Mouse (Mus musculus) intestine, embryonic 16.5 days (tissue): ENCODE data around the gene Ptpn23. TPM values are rescaled to one million over a fixed set of nuclear protein-coding genes. Genes with fewer than 3 reads are reported as not detected.
A peak's percentile ranks its signal among the peaks of the same experiment; 100 is the strongest.
"Not testable (repeated sequence)": the region's sequence is repeated elsewhere in the genome, so short reads cannot be mapped to it uniquely, and the experiment has no call there.

Experiments
- ATAC-seq: fragments of 200-750 bp; cut with Nextera tagmentation; 2 replicates; pipeline ENCODE4 v1.8.0; 2017; ENCODE audit warnings: moderate TSS enrichment, moderate library complexity
- H3K27ac ChIP-seq: fragments of 300-500 bp; sonication (generic); 2 replicates; pipeline ENCODE4 v1.5.1; 2014; ENCODE audit warnings: mild to moderate bottlenecking, low read length
- H3K27me3 ChIP-seq: fragments of 300-500 bp; sonication (generic); replicated peaks from 2 replicates; pipeline ENCODE4 v1.6.1; 2014; ENCODE audit warnings: low read length, control low read depth, mixed read lengths; ENCODE audit not compliant: control insufficient read depth, insufficient read depth
- H3K36me3 ChIP-seq: fragments of 300-500 bp; sonication (generic); 2 replicates; pipeline ENCODE4 v1.6.1; 2014; ENCODE audit warnings: low read length, control low read depth; ENCODE audit not compliant: control insufficient read depth, insufficient read depth
- H3K4me1 ChIP-seq: fragments of 300-500 bp; sonication (generic); 2 replicates; pipeline ENCODE4 v1.6.1; 2014; ENCODE audit warnings: low read length, control low read depth, mixed read lengths; ENCODE audit not compliant: control insufficient read depth, insufficient read depth
- H3K4me2 ChIP-seq: fragments of 300-500 bp; sonication (generic); 2 replicates; pipeline ENCODE4 v1.6.1; 2014; ENCODE audit warnings: low read depth, low read length, control low read depth
- H3K4me3 ChIP-seq: fragments of 300-500 bp; sonication (generic); 2 replicates; pipeline ENCODE4 v1.5.1; 2014; ENCODE audit warnings: mild to moderate bottlenecking, low read length
- H3K9ac ChIP-seq: fragments of 300-500 bp; sonication (generic); 2 replicates; pipeline ENCODE4 v1.6.1; 2014; ENCODE audit warnings: low read depth, low read length
- H3K9me3 ChIP-seq: fragments of 300-500 bp; sonication (generic); 2 replicates; pipeline ENCODE4 v1.6.1; 2016; ENCODE audit warnings: low read length, control low read depth; ENCODE audit not compliant: control insufficient read depth
- WGBS: fragments of 180-500 bp; shearing (Covaris S2); extraction: QIAGEN DNeasy Blood & Tissue Kit; methylation state at CpG from one replicate; pipeline ENCODE4 v1.1.7; 2014; 5-methylcytosine and 5-hydroxymethylcytosine counted together
- polyA plus RNA-seq: library from polyadenylated mRNA; unstranded; fragments of >200 nt; fragmentation: Nextera tagmentation; extraction: Ambion mirVana; gene quantifications from 2 replicates; pipeline ENCODE4 v1.2.1, GENCODE M21; 2015

Gene Ptpn23
- polyA plus RNA-seq, 1 experiment from 2014 or later = 12.9 TPM

DNA sequence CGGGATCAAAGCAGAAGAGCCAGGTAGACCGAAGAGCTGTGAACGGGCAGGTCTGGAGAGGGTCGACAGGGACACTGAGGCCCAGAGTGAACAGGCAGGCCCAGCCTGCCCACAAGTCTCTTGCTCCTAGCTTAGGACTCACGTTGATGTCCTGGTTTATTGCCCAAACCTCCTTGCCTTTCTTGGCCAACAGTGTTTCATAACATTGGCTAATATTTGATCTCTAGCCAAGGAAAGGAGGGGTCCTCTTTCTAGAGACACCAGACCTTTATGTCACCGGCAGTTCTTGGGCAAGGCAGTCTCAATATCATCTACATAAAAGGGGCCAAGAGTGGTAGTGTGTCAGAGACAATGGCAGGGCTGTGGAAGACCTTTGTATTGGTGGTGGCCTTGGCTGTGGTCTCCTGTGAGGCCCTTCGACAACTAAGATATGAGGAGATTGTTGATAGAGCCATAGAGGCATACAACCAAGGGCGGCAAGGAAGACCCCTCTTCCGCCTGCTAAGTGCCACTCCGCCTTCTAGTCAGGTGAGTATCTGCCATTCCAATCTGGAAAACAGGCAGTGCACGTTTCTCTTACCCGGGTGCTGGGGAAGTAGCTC is 11.6 kb upstream of the Ptpn23 start, which contains the start of gene Ngp:
Gene Ngp (plus strand): TSS at position 237 of the 602 bp plus-strand sequence.
- WGBS = 90% methylated on average over 12 of the region's 12 CpGs
- H3K27me3 ChIP-seq = no peaks in the 10 kb centered on the region
- no peak within 1 kb of the TSS for H3K9ac ChIP-seq
- H3K36me3 ChIP-seq = no peaks in the 10 kb centered on the region
- H3K4me1 ChIP-seq = no peaks in the 10 kb centered on the region
- H3K4me2 ChIP-seq = no peak within 1 kb of the TSS
- no peaks in the 10 kb centered on the region for H3K9me3 ChIP-seq
- ATAC-seq = no peak
- no peak within 1 kb of the TSS for H3K4me3 ChIP-seq
- H3K27ac ChIP-seq = no peak within 1 kb of the TSS

DNA sequence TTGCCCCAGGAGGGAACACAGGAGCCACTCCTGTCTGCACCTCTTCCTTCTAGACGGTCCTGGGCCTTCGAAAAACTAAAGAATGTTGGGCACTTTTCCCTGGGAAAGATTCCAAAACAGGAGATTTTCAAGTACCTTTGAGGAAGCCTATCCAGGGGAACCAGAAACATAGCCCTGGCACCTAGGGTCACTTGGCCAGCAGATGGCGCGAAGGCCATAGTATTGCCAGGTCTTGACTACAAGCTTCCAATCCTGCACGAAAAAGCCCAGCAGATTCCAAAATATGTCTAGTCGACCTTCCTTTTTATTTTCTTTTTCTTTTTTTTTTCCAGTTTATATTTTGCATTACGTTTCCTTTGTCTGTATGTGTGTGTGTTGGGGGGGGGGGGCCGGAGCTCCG is 5.8 kb upstream of the Ptpn23 start:
- no peak overlapping the region for H3K9ac ChIP-seq
- ATAC-seq = no peak
- no peak overlapping the region for H3K27ac ChIP-seq
- H3K4me3 ChIP-seq = no peak overlapping the region
- H3K4me1 ChIP-seq = 0 out of 2 replicates have a peak, but pooled peaks cover 2% of the 10 kb centered on the region
- WGBS = 57% methylated on average over 9 of the region's 9 CpGs
- no peaks in the 10 kb centered on the region for H3K27me3 ChIP-seq
- no peak overlapping the region for H3K4me2 ChIP-seq
- no peaks in the 10 kb centered on the region for H3K9me3 ChIP-seq
- H3K36me3 ChIP-seq = no peaks in the 10 kb centered on the region

DNA sequence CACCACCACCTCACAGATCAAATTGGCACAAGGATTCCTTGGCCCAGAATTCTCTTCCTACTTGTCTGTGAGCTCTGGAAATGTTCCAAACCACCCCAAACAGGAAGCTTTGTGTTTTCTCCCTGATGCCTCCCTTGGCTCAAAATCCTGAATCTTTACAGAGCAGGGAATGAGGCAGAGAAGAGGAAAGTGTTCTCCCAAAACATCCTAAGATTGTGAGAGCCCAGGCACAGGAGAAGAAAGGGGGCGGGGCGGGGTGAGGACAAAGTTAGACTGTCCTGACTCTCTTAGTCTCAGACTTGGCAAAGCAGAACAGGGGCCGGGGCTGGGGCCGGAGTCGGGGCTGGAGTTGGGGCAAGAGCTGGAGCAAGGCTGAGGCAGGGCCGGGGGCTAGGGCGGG is 4.9 kb upstream of the Ptpn23 start:
- no peak overlapping the region for H3K9ac ChIP-seq
- no peak overlapping the region for H3K4me3 ChIP-seq
- no peaks in the 10 kb centered on the region for H3K9me3 ChIP-seq

GRCm38 (mm10) chr9:110410908-110411887 is 3.2 kb upstream of the Ptpn23 start:
- Histone ChIP-seq H3K9ac (no peak overlapping the region), H3K27me3 (no peaks in the 10 kb centered on the region), H3K36me3 (no peaks in the 10 kb centered on the region), H3K4me2 (no peak overlapping the region), H3K27ac (no peak overlapping the region), H3K4me1 (peaks cover 10% of the 10 kb centered on the region), H3K9me3 (no peaks in the 10 kb centered on the region), H3K4me3 (no peak overlapping the region)
- no peak for ATAC-seq
- WGBS = 33% methylated on average over 6 of the region's 6 CpGs

More for the DNA sequence above, 4.9 kb upstream of the Ptpn23 start:
- H3K36me3 ChIP-seq = no peaks in the 10 kb centered on the region
- H3K27ac ChIP-seq = no peak overlapping the region
- no peaks in the 10 kb centered on the region for H3K27me3 ChIP-seq
- 73% methylated on average over 7 of the region's 7 CpGs for WGBS
- H3K4me1 ChIP-seq = 0 out of 2 replicates have a peak, but pooled peaks cover 2% of the 10 kb centered on the region
- no peak overlapping the region for H3K4me2 ChIP-seq
- ATAC-seq = no peak

DNA sequence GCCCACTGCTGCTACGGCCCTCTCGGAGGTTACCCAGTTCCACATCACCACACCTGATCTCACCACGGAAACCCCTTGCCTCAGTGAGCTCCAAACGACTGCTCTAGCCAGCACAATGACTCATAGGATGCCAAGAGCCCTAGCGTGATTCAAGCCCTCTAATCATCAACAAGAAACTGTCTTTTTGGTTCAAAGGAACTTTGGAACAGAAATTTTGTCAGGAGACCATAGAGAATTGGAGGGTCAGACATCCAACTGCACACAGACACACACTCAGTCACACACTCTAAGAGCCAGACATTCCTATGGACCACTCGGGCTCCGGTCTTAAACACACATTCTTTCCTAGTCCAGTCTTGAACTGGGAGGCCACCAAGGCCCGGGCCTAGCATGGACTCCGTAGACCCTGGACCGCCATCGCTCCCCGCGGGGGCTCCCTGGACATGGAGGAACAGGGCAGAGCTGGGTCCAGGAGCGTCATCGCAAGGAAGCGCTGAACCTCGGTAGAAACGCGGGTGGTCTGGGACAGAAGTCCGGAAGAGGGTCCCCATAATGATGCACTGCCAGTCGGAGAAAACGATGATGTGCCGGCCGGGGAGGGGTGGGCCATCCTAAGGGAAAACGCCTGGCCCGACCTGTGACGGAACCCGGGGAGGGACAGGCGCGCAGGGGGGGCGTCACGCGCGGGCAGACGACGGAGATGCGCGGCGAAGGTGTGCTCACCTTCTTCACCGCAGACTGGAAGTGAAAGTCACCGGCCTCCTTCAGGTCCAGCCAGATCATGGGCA is 508 bp downstream of the Ptpn23 start:
- Histone ChIP-seq H3K9me3 (no peaks in the 10 kb centered on the region), H3K36me3 (no peaks in the 10 kb centered on the region), H3K4me3 (peak overlapping the region; percentile 67), H3K9ac (peak overlapping the region; percentile 78), H3K27me3 (no peaks in the 10 kb centered on the region), H3K4me2 (peak overlapping the region; percentile 90), H3K27ac (peak overlapping the region; percentile 17), H3K4me1 (peaks cover 10% of the 10 kb centered on the region)
- ATAC-seq = peak; percentile 70
- 2% methylated on average over 41 of the region's 41 CpGs for WGBS

- H3K4me2 ChIP-seq, ATAC-seq, H3K4me3 ChIP-seq, H3K27me3 ChIP-seq, H3K27ac ChIP-seq, H3K9ac ChIP-seq, H3K36me3 ChIP-seq, H3K9me3 ChIP-seq, H3K4me1 ChIP-seq: not testable (repeated sequence)
- 75% methylated on average over 4 of the region's 4 CpGs for WGBS
These were observed 4.8 kb downstream of the Ptpn23 start for GRCm38 (mm10) chr9:110403240-110403639.

- WGBS = 95% methylated on average over 2 of the region's 2 CpGs
- ATAC-seq = no peak
- no peak overlapping the region for H3K4me2 ChIP-seq
- H3K27ac ChIP-seq = no peak overlapping the region
- peaks cover 8% of the 10 kb centered on the region for H3K4me1 ChIP-seq
- H3K9ac ChIP-seq = no peak overlapping the region
- no peak overlapping the region for H3K4me3 ChIP-seq
- H3K27me3 ChIP-seq = no peaks in the 10 kb centered on the region
- no peaks in the 10 kb centered on the region for H3K36me3 ChIP-seq
- no peaks in the 10 kb centered on the region for H3K9me3 ChIP-seq
These were observed 5.3 kb downstream of the Ptpn23 start for GRCm38 (mm10) chr9:110402731-110403130.

DNA sequence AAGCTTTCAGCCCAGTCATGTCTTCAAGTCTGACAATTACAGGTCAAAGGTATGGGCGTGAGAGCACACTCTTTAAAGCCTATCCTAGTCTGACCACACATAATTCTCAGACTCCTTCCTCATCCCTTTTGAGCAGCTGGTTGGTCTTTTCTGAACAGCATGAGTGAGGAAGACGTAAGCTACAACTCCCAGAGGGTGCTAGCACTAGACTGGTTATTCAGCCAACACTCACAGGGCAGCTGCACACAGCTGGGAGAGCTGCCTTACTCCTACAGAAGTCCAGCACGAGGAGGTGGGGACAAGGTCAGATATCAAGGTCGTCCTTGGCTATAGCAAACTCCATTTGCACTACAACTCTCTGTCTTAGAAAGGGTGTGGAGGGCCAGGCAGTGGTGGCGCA is 7.4 kb downstream of the Ptpn23 start:
- WGBS = 65% methylated on average over 5 of the region's 5 CpGs
- peak; percentile 75 for ATAC-seq

DNA sequence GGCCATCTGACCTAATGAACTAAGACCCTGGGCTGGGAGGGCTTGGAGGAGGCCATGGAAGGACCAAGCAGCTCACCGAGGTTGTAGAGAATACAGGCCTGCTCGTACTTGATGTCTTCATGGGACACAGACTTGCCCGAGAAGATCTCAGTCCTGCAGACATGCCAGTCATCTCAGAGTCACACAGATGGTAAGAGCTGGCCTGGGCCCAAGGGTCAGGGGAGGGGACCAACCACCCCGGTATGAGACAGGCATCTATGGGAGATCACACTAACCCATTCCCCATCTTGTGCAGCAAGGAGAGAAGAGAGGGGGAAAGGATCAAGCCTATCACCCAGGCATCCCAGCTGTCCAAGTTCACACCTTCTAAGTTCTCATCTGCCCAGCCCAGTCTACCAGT is 14.7 kb downstream of the Ptpn23 start:
- WGBS = 89% methylated on average over 4 of the region's 4 CpGs
- Histone ChIP-seq H3K36me3 (peaks cover 23% of the 10 kb centered on the region), H3K9ac (no peak overlapping the region), H3K27me3 (no peaks in the 10 kb centered on the region), H3K4me1 (no peaks in the 10 kb centered on the region), H3K4me3 (no peak overlapping the region), H3K4me2 (no peak overlapping the region), H3K27ac (no peak overlapping the region), H3K9me3 (no peaks in the 10 kb centered on the region)
- no peak for ATAC-seq

More for the DNA sequence above, 7.4 kb downstream of the Ptpn23 start:
- Histone ChIP-seq H3K27me3 (no peaks in the 10 kb centered on the region), H3K27ac (no peak overlapping the region), H3K4me3 (no peak overlapping the region), H3K4me1 (no peaks in the 10 kb centered on the region), H3K4me2 (no peak overlapping the region), H3K9ac (no peak overlapping the region), H3K36me3 (no peaks in the 10 kb centered on the region), H3K9me3 (no peaks in the 10 kb centered on the region)
